Mouse (Mus musculus): ENCODE data around the gene Olfml2a. TPM values are rescaled to one million over a fixed set of nuclear protein-coding genes. Genes with fewer than 3 reads are reported as not detected.
A peak's percentile ranks its signal among the peaks of the same experiment; 100 is the strongest.

Gene Olfml2a
- total RNA-seq, 2 experiments from 2014 or later, result 3.5 to 4.0 TPM

DNA sequence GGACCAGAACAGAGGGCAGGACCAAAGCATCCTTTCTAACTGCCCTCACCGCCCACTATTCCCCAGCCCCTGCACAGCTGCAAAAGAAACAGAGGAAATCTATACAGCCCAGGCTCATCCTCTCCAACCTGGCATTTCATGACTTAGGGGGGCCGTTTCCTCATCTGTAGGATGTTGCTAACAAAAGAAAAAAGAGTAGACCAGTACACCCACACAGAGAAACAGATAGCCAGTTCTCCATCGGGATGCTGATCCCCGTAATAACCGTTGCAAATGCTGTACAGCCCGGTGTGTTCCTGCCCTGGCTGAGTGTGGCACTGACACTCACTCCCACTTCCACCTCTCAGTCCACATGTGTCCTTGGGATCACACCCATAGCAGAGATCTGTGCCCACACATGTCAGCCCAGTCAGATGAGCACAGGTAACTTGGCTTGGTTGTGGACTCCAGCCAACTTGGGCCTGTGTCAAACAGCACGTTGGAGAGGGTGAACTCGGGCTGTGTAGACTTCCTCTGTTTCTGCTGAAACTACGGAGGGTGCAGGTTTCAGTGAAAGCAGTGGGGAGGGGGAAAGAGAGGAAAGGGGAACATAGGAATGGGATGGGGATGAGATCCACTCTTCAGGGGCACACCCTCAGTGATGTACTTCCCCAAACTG, 5.1 kb downstream of the Olfml2a start:
- intact Hi-C loops (cut with DNase I), result no loop called here
- no peak for DNase-seq (ENCODE audit: low spot score in 2 of 2)

DNA sequence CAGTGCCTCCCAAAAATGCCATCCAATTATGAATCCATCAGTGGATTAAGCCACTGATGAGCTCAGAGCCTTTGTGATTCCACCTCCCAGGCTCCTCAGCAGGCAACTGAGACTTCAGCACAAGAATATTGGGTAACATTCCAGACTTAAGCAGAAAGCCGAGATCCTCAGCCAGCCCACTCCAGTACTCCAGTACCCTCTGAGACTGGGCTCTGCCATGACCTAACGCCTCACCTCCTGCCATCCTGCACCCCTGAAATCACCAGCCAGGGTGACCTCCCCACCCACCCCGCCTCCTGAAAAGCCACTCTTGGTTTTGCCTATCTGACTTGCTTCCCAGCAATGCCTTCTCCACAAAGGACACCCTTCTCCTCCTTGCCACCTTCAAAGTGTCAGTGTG, 5.6 kb downstream of the Olfml2a start:
- no peak for DNase-seq (ENCODE audit: low spot score in 2 of 2)
- intact Hi-C loops (cut with DNase I), result no loop called here

DNA sequence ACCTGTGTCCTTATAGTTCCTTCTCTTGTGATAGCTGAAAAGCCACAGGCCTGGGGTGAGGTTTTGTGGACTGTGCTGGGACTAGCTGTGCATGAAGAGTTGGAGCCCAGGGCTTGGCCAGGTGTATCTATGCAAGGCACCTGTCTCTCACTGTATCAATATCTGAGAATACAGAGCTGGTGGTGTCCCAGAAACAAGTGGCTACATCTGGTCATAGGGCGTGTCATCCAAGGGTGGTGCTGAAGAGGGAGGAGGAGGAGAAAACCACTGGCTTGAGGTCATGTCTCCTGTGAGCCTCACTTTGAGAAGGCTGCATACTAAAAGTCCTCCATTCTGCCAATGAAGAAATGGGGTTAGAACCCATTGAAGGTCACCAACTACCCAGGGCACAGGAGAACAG, 6.2 kb downstream of the Olfml2a start:
- intact Hi-C loops (cut with DNase I), result no loop called here
- DNase-seq (ENCODE audit: low spot score in 2 of 2), result no peak

DNA sequence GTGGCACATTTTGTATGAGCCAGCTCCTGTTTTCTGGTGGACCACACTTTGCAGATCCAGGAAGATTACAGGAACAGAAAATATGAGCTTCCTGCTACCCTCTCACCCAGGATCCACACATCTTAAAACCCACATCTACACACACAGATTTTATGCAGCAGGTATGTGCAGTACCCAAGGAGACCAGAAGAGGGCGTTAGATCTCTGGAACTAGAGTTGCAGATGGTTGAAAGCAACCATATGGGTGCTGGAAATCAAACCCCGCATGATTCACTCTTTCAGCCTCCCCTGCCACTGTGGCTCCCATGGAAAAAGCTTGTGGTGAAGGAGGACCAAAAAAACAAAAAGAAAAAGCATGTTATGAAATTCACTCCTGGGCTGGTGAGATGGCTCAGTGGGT, 7.3 kb downstream of the Olfml2a start:
- no peak for DNase-seq (ENCODE audit: low spot score in 2 of 2)
- intact Hi-C loops (cut with DNase I), result no loop called here

DNA sequence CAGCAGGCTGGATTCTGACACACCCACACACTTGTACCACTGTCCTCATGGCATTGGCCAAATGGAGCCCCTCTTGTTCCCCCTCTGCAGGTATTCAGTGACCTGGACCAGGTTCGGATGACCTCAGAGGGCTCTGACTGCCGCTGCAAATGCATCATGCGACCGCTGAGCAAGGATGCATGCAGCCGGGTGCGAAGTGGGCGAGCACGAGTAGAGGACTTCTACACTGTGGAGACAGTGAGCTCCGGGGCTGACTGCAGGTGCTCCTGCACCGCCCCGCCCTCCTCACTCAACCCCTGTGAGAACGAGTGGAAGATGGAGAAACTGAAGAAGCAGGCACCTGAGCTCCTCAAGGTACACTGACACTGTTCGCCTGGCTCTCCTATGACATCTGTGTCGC, 9.6 kb downstream of the Olfml2a start:
- no peak for DNase-seq (ENCODE audit: low spot score in 2 of 2)
- intact Hi-C loops (cut with DNase I), result no loop called here

DNA sequence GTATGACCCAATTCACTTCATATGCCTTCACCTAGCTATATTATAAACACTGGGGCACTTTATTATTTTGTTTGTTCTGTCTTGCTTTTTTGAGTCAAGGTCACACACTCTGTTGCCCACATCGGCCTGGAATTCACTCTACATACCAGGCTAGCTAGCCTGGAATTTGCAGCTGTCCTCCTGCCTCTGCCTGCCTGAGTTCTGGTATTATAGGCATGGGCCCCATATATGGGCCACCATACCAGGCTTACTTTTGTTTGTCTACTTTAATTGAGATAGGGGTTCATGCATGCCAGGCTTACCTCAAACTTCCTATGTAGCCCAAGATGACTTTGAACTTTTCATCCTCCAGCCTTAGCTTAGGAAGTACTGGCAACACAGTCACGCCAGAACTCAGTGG, 10.1 kb downstream of the Olfml2a start:
- intact Hi-C loops (cut with DNase I), result no loop called here
- no peak for DNase-seq (ENCODE audit: low spot score in 2 of 2)

DNA sequence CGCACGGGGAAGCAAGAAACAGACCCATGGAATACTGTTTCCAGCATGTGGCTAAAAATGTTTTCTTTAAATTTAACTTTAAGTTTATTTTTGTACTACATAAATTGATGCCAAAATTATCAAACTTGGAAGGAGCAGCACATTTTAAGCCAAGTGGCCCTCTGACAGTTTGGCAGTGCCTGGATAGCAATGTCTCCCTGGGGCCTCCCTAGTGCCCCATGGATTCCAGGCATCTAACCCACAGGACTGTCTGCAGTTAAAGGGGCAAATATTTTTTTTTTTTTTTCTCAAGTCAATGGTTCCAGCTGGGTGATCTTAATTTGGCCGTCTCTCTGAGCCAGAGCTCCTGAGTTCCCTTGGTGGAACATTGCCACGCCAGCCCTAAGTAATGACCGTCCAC, 11.4 kb downstream of the Olfml2a start:
- DNase-seq (ENCODE audit: low spot score in 2 of 2), result no peak
- intact Hi-C loops (cut with DNase I), result no loop called here

DNA sequence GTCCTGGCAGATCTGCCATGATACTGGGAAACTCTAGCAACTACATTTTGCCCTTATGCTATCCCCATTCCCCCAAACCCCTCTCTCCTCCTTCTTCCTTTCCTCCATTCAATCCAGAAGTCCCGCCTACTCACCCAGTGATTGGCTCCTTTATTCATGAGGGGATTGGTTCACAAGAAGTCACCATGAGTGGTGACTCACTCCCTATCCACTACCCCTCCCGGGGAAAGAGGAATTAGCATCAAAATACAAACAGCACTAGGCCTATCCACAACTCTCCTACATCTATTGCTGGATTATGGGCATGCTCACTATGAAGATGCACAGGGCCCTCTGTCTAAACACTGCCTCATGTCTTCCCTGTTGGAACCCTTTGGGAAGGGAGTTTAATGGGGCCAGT, 12.2 kb downstream of the Olfml2a start:
- intact Hi-C loops (cut with DNase I), result no loop called here
- DNase-seq (ENCODE audit: low spot score in 2 of 2), result no peak

DNA sequence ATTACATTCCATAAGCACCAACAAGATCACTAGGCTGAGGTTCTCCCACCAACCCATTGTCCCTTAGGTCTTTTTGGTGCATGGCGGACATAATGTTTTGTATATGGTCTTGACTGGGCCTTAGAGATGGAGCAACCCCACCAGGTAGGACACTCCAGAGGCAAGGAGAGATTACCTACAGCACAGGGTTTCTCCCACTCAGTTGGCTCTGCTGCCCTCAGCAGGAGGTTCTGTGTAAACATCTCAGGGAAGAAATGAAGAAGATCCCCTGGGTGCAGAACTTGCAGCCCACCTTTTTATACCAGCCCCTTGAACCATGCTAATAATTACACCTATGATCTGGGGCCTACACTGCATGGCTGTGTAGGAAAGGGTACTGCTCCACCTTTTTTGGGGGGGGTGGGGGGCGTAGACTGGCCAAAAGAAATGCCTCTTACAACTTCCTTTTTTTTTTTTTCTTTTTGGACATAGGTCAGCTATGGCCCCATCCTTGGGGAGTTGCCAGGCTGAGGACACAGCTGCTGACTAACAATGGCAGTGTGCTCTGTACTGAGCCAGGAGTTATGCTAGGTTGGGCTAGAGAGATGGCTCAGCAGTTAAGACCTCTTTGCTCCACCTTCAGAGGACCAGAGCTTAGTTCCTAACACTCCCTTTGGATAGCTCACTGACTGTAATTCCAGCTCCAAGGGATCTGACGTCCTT, 12.8 kb downstream of the Olfml2a start:
- no peak for DNase-seq (ENCODE audit: low spot score in 2 of 2)
- intact Hi-C loops (cut with DNase I), result no loop called here

DNA sequence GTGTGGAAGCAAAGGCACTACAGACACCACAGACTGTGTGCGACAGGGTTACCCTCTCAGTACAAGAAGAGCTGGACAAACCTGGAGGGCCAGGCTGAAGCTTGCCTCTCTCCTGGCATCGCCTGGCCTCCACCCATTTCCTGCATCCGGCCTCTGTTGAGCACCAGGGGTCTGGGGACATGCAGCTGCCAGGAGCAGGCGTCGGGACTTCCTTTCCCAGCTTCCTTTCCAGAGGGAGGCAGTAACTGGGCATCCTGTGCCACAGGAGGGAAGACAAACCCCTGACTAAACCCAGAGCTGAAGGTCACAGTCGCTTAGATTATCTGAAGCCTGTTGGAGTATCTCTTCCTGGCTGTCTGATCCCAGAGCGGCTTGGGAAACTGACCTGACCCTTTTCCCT, 15.8 kb downstream of the Olfml2a start:
- no peak for DNase-seq (ENCODE audit: low spot score in 2 of 2)
- intact Hi-C loops (cut with DNase I), result no loop called here

DNA sequence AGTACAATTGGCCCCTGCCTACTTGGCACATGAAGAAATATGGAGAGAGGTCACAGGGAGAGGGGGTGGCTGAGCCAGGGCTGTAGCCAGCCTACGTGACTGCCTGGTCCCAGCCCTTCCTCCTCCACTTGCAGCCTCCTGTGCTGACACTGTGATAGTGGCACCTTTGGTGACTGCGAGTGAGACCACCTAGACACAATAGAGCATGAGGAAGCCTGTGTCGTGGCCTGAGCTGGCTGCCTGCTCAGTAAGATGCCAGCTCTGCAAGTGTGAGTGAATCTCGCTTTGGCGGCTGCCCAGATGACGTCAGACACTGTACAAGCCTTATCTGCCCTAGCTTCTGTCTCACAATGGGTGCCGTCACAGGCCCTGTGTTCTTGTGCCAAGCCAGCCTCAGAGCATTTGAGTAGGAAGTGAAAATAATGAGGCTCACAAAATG, 18.5 kb downstream of the Olfml2a start:
- peak; percentile 83 to 94 for DNase-seq (ENCODE audit: low spot score in 2 of 2)
- intact Hi-C loops (cut with DNase I), result no loop called here

DNA sequence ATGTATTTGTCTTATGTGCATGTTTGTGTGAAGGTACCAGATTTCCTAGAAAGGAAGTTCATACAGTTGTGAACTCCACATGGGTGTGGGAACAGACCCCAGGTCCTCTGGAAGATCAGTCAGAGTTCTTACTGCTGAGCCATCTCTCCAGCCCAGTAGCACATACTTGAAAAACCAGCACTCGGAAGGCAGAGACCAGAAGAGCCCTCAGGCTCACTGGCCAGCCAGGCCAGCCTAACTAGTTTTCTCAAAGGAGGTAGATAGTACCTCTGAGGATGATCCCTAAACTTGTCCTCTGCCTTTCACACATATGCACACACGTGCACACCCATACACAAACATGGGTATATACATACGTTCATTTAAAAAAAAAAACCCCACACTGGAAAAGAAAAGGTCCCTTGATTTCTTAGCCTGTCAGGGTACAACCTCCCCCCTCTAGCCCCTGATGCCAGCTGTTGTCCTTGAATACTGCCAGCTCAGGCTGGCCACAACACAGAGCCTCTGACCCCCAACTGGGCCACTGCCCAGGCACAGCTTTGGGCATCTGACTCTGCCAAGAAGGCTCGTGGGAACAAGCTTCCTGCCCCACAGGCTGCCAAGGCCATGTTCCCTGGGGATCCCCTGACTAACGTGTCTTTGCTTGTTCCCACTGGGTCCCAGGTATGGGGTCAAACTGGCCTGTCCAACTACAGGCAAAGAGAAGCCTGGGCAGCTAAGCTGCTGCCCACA, 21.5 kb downstream of the Olfml2a start:
- DNase-seq (ENCODE audit: low spot score in 2 of 2), result peak; percentile 58 to 70
- intact Hi-C loops (cut with DNase I), result no loop called here

DNA sequence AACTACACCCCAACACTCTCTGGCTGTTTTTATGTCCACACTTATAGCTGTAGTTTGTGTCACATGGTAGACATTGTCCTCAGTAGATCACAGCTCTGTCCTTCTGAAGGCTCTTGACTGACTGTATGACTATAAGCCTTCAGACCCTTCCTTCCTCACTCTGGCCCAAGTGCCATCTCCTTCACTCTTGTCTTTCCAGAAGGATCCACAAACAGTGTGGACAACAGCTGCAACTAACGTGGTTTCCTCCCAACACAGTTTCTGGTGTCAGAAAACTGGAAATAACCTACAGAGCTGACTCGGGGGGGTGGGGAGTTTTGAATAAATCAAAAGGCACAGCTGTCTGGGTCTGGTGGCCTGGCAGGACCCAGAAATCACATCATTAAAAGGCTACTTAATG, 24.3 kb downstream of the Olfml2a start:
- no peak for DNase-seq (ENCODE audit: low spot score in 2 of 2)
- intact Hi-C loops (cut with DNase I), result no loop called here

DNA sequence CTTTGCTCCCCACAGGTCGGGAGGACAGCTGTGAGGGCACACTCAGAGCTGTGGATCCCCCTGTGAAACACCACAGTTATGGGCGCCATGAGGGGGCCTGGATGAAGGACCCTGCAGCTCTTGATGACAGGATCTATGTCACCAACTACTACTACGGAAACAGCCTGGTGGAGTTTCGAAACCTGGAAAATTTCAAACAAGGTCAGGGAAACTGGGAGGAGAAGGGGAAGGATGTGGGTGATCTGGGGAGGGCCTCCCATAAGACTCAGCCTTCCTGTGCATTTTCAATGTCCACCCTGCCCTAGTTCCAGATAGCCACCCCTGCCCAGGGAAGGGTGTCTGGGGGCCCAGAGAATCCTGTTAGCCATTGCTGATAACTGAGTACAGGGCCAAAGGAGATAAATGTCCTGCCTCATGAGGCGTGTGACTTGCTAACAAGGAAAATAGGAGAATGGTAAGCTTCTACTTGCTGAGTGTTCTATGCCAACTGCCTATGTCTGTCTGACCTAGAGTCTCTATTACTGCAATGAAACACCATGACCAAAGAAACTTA, 26.0 kb downstream of the Olfml2a start:
- intact Hi-C loops (cut with DNase I), result no loop called here

DNA sequence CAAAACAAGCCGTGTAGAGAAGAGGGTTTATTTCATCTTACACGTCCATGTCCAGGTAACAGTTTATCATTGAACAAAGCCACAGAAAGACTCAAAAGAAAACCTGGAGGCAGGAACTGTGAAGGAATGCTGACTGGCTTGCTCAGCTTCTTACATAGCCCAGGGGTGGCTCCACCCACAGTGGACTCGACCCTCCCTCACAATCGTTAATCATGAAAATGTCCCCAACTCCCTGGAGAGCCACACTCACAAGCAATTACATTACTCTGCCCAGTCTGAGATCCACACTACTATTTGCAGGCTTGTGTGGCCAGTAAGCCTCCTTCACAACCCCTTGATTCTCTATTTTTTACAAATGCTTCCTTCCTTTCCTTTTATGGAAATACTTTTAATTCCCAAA, 32.4 kb downstream of the Olfml2a start:
- no peak for DNase-seq (ENCODE audit: low spot score in 2 of 2)
- intact Hi-C loops (cut with DNase I), result no loop called here

More for the DNA sequence above, 26.0 kb downstream of the Olfml2a start:
- no peak for DNase-seq (ENCODE audit: low spot score in 2 of 2)

DNA sequence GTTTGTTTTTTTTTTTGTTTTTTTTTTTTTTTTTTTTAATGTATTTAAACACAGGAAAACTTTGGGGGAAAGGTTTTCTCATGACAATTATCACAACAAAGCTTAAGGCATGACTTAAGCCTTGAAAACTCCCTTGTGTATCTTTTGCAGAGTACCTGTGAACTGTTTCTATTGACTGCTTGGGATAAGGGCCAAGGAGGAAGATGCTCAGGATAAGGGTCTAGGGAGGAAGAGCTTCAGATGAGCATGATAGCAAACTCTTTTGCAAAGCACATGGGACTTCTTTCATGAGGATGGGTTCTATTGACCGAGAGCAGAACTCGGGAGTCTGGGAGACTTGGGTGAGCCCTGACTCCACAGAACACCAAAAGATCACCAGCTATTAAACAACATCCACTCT, 37.9 kb downstream of the Olfml2a start:
- intact Hi-C loops (cut with DNase I), result no loop called here
- no peak for DNase-seq (ENCODE audit: low spot score in 2 of 2)

DNA sequence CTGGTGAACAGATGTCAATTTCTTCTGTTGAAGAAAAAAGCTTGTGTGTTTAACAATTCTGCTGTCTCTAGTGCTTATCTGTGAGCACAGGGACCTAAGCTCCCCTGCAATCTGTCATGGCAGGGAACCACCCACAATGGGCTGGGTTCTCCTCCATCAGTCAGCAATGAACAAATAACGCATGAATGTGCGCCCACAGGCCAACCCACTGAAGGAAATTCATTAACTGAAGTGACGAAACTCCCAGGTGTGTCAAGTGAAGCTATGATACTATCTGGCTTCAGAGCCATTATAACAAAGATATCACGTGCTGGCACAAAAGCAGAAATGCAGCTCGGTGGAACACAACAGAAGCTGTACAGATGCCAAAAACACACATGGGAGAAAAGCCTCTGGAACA, 38.3 kb downstream of the Olfml2a start:
- intact Hi-C loops (cut with DNase I), result no loop called here

DNA sequence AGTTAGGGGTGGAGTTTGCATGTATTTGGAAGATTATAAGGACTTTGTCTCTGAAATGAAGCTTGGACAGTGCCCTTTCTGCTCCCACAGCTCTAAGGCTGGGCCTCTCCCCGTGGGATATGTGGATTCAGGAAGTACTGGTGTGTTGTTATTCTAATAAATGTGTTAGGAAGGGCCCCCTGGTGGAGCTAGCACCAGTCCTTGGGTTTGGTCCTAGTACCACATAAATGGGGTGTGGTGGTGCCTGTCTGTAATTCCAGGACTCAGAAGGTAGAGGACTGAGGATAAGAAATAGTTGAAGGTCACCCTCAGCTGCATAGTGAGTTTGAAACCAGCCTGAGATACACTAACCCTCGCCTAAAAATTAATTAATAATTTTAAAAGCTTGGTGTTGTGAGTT, 41.4 kb downstream of the Olfml2a start:
- intact Hi-C loops (cut with DNase I), result no loop called here
- DNase-seq (ENCODE audit: low spot score in 2 of 2), result no peak

More for the DNA sequence above, 38.3 kb downstream of the Olfml2a start:
- no peak for DNase-seq (ENCODE audit: low spot score in 2 of 2)

DNA sequence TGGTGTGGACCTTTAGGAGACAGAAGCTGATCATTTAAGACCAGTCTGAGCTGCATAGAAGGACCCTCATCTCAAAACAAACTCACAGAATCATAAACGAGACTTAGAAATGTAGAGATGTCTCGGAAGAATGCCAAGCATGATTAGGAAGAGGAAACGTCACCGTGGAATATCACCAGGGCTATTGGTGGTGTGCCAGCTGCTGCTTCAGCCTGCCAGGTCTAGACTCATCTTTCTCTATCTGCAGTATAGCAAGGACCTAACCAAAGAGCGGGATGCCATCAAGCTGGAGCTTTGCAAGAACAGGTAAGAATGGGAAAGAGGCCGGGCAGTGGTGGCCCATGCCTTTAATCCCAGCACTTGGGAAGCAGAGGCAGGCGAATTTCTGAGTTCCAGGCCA, 41.9 kb downstream of the Olfml2a start:
- peak in 1 of 2 experiments; percentile 17 for DNase-seq (ENCODE audit: low spot score in 2 of 2)
- intact Hi-C loops (cut with DNase I), result no loop called here

DNA sequence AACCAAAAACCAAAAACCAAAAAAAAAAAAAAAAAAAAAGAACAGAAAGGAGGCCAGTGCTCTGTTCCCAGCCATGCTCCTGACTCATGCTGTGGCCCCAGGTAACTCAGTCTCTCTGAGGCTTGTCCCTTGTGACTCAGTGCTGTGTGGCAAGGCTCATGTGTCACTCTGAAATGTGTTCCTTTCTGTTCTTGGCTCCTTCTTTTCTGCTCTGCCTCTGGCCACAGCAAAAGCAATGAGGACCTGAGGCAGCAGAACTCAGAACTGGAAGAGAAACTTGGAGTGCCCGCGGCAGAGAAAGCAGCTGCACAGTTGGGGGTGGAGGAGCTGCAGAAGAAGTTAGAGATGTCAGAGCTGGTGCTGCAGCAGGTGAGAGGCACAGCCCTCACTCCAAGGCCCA, 42.4 kb downstream of the Olfml2a start:
- intact Hi-C loops (cut with DNase I), result no loop called here
- no peak for DNase-seq (ENCODE audit: low spot score in 2 of 2)

Data from left cerebral cortex, postnatal 14 days (tissue).